Mouse (Mus musculus): Measurements from ENCODE around the gene Calm5.

GRCm38 (mm10) chr13:3862922-3863580 is 9.1 kb downstream of the Calm5 start:
- TF ChIP-seq POLR2A (IDR thresholded peaks at IDR 0.05; ENCODE audit: borderline replicate concordance, control insufficient read depth, low read depth, low read length) (no peak), CTCF (IDR thresholded peaks at IDR 0.05; ENCODE audit: control insufficient read depth, insufficient read depth, low read length) (no peak)

All from bone marrow, adult 2 months (tissue).